Mouse (Mus musculus) heart, embryonic 11.5 days (tissue): ENCODE data around the gene Mt1. TPM values are rescaled to one million over a fixed set of nuclear protein-coding genes. Genes with fewer than 3 reads are reported as not detected.

Experiments used
- ATAC-seq: fragments of 200-750 bp; cut with Nextera tagmentation; replicated peaks from 2 replicates; pipeline ENCODE4 v1.8.0; 2017; ENCODE audit warnings: moderate library complexity; ENCODE audit not compliant: insufficient number of reproducible peaks, low FRiP score, low TSS enrichment
- H3K27ac ChIP-seq: fragments of 300-500 bp; sonication (generic); 2 replicates; pipeline ENCODE4 v1.5.1; 2014; ENCODE audit warnings: mild to moderate bottlenecking, low read depth, low read length
- H3K27me3 ChIP-seq: fragments of 300-500 bp; sonication (generic); 2 replicates; pipeline ENCODE4 v1.6.1; 2014; ENCODE audit warnings: mild to moderate bottlenecking, low read length, mixed read lengths; ENCODE audit not compliant: control insufficient read depth, insufficient read depth
- H3K36me3 ChIP-seq: fragments of 300-500 bp; sonication (generic); 2 replicates; pipeline ENCODE4 v1.6.1; 2014; ENCODE audit warnings: mild to moderate bottlenecking, low read length, moderate library complexity, mixed read lengths; ENCODE audit not compliant: control insufficient read depth, insufficient read depth
- H3K4me1 ChIP-seq: fragments of 300-500 bp; sonication (generic); 2 replicates; pipeline ENCODE4 v1.6.1; 2014; ENCODE audit warnings: low read length; ENCODE audit not compliant: control insufficient read depth, insufficient read depth
- H3K4me2 ChIP-seq: fragments of 300-500 bp; sonication (generic); 2 replicates; pipeline ENCODE4 v1.6.1; 2014; ENCODE audit warnings: mild to moderate bottlenecking, moderate library complexity
- H3K4me3 ChIP-seq: fragments of 300-500 bp; sonication (generic); 2 replicates; pipeline ENCODE4 v1.5.1; 2014; ENCODE audit warnings: low read depth, low read length
- H3K9ac ChIP-seq: fragments of 300-500 bp; sonication (generic); 2 replicates; pipeline ENCODE4 v1.6.1; 2014; ENCODE audit warnings: mild to moderate bottlenecking, low read depth, low read length, moderate library complexity
- H3K9me3 ChIP-seq: fragments of 300-500 bp; sonication (generic); replicated peaks from 2 replicates; pipeline ENCODE4 v1.6.1; 2016; ENCODE audit warnings: low read length; ENCODE audit not compliant: control insufficient read depth
- WGBS: fragments of 180-500 bp; shearing (Covaris S2); extraction: QIAGEN DNeasy Blood & Tissue Kit; methylation state at CpG from one replicate; pipeline ENCODE4 v1.1.7; 2014; ENCODE audit not compliant: insufficient replicate concordance; 5-methylcytosine and 5-hydroxymethylcytosine counted together
- polyA plus RNA-seq: library from polyadenylated mRNA; unstranded; fragments of >200 nt; fragmentation: Nextera tagmentation; extraction: Ambion mirVana; gene quantifications from 2 replicates; pipeline ENCODE4 v1.2.1, GENCODE M21; 2014

Mt1 gene
- polyA plus RNA-seq, 1 experiment from 2014 or later: 395 TPM

DNA sequence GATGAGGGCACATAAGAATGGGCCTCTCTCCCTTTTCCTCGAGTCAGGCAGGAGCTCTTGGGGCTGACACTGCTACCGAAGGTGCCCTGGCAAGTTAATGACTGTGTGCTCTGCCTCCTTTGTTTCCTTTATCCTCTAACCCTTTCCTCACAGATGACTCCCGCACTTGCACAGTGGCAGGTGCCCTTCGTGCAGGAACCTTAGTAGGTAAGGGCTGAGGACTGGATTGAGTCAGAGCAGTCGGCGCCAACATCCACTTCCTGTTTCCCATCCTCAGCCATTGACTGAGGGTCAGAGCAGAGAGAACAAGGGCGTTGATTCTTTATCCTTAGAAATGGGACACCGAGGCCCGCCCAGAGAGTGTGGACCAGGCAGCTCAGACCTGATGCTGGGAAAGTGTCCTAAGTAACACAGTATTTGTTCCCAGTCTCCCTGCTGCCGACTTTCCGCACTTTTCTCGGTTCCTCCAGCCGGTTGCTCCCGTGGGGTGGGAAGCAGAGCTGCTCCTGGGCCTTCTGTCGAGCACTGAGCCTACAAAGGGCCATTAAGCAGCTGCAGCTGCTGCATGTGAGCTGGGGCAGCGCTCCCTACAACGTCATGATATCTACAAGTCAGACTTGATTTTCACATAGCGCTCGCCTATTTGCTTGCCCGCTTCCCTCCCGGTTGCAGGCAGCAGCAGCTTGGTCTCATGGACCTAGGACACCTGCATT, 8.6 kb downstream of the Mt1 start:
- peak overlapping the region; percentile 52; the same call in 1 of the 2 replicates for H3K9ac ChIP-seq
- peaks cover 17% of the 10 kb centered on the region for H3K4me1 ChIP-seq
- no peaks in the 10 kb centered on the region for H3K9me3 ChIP-seq
- ATAC-seq: no peak
- no peaks in the 10 kb centered on the region for H3K36me3 ChIP-seq
- peak overlapping the region; percentile 34 for H3K4me2 ChIP-seq
- no peak overlapping the region for H3K27ac ChIP-seq
- WGBS: 36% methylated on average over 21 of the region's 21 CpGs
- no peak overlapping the region for H3K4me3 ChIP-seq
- H3K27me3 ChIP-seq: peaks cover 50% of the 10 kb centered on the region

DNA sequence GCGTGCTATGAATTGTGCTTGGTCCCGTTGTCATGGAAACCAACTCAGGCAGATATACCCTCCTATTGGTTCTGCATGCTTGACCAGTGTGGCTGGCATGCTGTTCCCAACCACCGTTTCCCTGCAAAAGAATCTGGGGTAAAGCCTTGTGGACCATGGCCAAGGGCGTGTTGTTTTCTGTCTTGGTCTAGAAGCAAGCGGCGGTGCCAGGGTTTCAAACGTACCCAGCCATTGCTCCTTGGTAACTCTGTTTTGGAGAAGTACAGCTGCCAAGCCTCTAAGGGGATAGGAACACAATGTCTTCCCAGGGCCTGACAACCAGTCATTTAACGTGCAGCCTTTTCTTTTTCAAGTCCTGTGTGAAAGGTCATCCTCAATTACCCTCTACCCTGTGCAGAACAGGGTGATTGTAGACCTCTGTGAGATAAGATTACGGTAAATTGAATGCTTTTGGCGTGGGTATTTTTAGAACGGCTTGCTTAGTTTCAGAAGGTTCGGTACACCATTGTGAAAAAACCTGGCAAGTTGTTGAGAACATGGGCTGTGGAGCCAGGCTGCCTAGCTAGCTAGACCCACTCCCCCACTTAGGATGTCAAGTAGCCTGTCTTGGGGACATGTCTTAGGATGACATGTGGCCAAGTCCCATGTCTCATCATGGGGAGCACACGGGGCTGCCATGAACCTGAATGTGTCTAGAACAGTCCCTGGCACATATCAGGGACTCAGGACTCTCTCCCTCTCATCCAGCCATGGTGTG, 10.6 kb downstream of the Mt1 start:
- peaks cover 30% of the 10 kb centered on the region for H3K27me3 ChIP-seq
- peaks cover 17% of the 10 kb centered on the region for H3K4me1 ChIP-seq
- no peak overlapping the region for H3K27ac ChIP-seq
- H3K36me3 ChIP-seq: no peaks in the 10 kb centered on the region
- WGBS: 48% methylated on average over 13 of the region's 13 CpGs
- no peaks in the 10 kb centered on the region for H3K9me3 ChIP-seq
- no peak overlapping the region for H3K4me3 ChIP-seq
- no peak for ATAC-seq
- H3K4me2 ChIP-seq: no peak overlapping the region
- no peak overlapping the region for H3K9ac ChIP-seq

- no peak for ATAC-seq
- H3K9me3 ChIP-seq: no peaks in the 10 kb centered on the region
- peaks cover 17% of the 10 kb centered on the region for H3K4me1 ChIP-seq
- H3K36me3 ChIP-seq: no peaks in the 10 kb centered on the region
- 0 out of 2 replicates have a peak overlapping the region, but pooled peaks have one; percentile 8 for H3K9ac ChIP-seq
- 26% methylated on average over 21 of the region's 21 CpGs for WGBS
- peak overlapping the region; percentile 40 for H3K4me3 ChIP-seq
- peaks cover 15% of the 10 kb centered on the region for H3K27me3 ChIP-seq
- H3K27ac ChIP-seq: no peak overlapping the region
- peak overlapping the region; percentile 62 for H3K4me2 ChIP-seq
Measured at GRCm38 (mm10) chr8:94191101-94191691, 12.3 kb downstream of the Mt1 start.

DNA sequence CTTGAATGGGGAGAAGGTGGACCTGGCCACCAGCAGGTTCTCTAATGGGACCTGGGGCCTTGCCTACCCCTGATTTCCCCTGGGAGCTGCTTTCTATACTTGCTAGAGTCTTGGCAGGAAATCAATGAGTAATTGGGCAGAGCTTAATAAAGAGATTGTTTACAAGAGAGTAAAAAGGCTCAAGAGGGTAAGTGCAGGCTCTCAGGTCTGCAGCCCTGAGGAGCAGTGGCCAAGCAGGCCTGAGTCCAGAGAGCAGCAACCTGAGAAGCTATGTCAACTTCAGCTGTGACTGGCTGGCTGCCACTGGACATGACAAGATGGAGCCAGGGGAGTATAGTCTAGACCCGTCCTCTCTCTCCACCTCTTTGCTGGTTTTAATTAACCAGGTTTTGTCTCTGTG, 14.0 kb downstream of the Mt1 start:
- no peak overlapping the region for H3K9ac ChIP-seq
- WGBS: 50% methylated on average over 1 of the region's 1 CpGs
- H3K9me3 ChIP-seq: no peaks in the 10 kb centered on the region
- no peak overlapping the region for H3K27ac ChIP-seq
- no peak overlapping the region for H3K4me3 ChIP-seq
- peaks cover 8% of the 10 kb centered on the region for H3K4me1 ChIP-seq
- ATAC-seq: no peak
- no peaks in the 10 kb centered on the region for H3K27me3 ChIP-seq
- no peaks in the 10 kb centered on the region for H3K36me3 ChIP-seq
- H3K4me2 ChIP-seq: no peak overlapping the region

DNA sequence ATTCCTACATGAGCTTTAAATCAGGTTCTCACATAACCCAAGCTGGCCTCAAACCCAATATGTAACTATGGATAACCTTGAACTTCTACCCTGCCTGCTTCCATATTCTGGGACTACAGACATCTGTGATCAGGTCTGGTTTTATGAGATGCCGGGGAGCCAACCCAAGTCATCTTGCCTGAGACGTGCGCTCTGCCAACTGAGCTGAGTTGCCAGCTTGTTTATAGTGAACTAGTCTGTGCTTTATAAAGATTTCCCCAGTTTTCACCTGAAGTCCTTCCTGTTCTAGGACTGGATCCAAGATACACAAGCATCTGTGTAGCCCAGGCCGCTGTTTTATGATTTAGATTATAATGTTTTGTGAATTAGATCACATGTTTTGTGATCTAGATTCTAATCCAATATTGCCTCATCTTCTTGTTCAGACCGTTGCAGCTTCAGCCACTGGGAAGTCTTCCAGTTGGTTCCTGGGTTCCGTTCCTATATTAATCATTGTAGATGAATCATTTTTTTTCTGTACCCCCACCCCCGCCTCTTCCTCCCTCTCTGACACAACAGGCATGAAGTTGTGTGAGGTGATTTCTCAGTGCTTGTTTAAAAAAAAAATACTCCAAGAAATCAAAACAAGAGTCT, 15.8 kb downstream of the Mt1 start:
- Histone ChIP-seq H3K36me3 (no peaks in the 10 kb centered on the region), H3K4me1 (peaks cover 2% of the 10 kb centered on the region), H3K27me3 (no peaks in the 10 kb centered on the region), H3K9me3 (no peaks in the 10 kb centered on the region), H3K9ac (no peak overlapping the region), H3K4me3 (no peak overlapping the region), H3K4me2 (no peak overlapping the region), H3K27ac (no peak overlapping the region)
- WGBS: 82% methylated on average over 7 of the region's 7 CpGs
- ATAC-seq: no peak

- 42% methylated on average over 10 of the region's 10 CpGs for WGBS
Measured at GRCm38 (mm10) chr8:94199202-94199869, 20.5 kb downstream of the Mt1 start.

GRCm38 (mm10) chr8:94204043-94204442, 25.2 kb downstream of the Mt1 start:
- Histone ChIP-seq H3K4me1 (no peaks in the 10 kb centered on the region), H3K27ac (no peak overlapping the region), H3K4me3 (no peak overlapping the region), H3K27me3 (no peaks in the 10 kb centered on the region), H3K9me3 (no peaks in the 10 kb centered on the region), H3K4me2 (no peak overlapping the region), H3K9ac (no peak overlapping the region), H3K36me3 (no peaks in the 10 kb centered on the region)
- ATAC-seq: no peak
- WGBS: 64% methylated on average over 3 of the region's 3 CpGs

More at GRCm38 (mm10) chr8:94199202-94199869, 20.5 kb downstream of the Mt1 start:
- no peaks in the 10 kb centered on the region for H3K9me3 ChIP-seq
- H3K4me2 ChIP-seq: no peak overlapping the region
- H3K4me3 ChIP-seq: no peak overlapping the region
- no peaks in the 10 kb centered on the region for H3K4me1 ChIP-seq
- H3K36me3 ChIP-seq: no peaks in the 10 kb centered on the region
- no peak overlapping the region for H3K9ac ChIP-seq
- no peak for ATAC-seq
- H3K27ac ChIP-seq: no peak overlapping the region
- H3K27me3 ChIP-seq: no peaks in the 10 kb centered on the region

DNA sequence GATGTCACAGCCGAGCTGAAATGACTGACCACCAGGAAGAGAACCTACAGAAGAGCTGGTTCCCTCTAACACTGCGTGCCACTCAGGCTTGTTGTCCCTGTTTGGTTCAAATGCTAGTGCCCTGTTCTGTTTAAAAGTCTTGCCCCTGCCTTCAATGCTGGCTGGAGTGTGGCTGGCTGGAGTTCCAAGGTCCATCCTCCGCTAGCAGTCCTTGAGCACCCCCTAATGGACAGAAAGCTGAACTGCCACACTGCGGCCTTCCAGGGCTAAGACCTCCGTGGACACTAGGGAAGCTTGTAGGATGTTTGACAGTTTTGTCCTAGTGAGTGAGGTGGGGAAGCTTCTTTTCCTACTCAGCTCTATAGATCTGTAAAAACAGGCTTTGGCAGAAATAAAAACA, 26.9 kb downstream of the Mt1 start:
- peaks cover 2% of the 10 kb centered on the region; the same call in 1 of the 2 replicates for H3K27me3 ChIP-seq
- H3K9ac ChIP-seq: 0 out of 2 replicates have a peak overlapping the region, but pooled peaks have one; percentile 16
- 13% methylated on average over 5 of the region's 5 CpGs for WGBS
- H3K27ac ChIP-seq: no peak overlapping the region
- H3K4me2 ChIP-seq: no peak overlapping the region
- ATAC-seq: peak; percentile 42; the same call in 1 of the 2 replicates
- no peak overlapping the region for H3K4me3 ChIP-seq
- H3K36me3 ChIP-seq: no peaks in the 10 kb centered on the region
- H3K9me3 ChIP-seq: no peaks in the 10 kb centered on the region
- H3K4me1 ChIP-seq: no peaks in the 10 kb centered on the region
